Mouse (Mus musculus) neutrophil, adult 5-6 weeks (primary cell): ENCODE data around the gene Csnk1g2. TPM values are rescaled to one million over a fixed set of nuclear protein-coding genes. Genes with fewer than 3 reads are reported as not detected.
A peak's percentile ranks its signal among the peaks of the same experiment; 100 is the strongest.

Experiments used
- ATAC-seq: fragments of 151-379, 151-347 bp; 2 replicates; pipeline ENCODE4 v1.8.0; 2017; ENCODE audit warnings: mild to moderate bottlenecking, moderate TSS enrichment; ENCODE audit not compliant: insufficient number of reproducible peaks, poor library complexity, low FRiP score, severe bottlenecking; ENCODE audit errors: extremely low read depth
- total RNA-seq: library from RNA; stranded (forward); fragments of 200-1000 nt; gene quantifications from 2 replicates; pipeline ENCODE4 v1.2.3, GENCODE M21; 2017

Csnk1g2 gene
- total RNA-seq, 1 experiment from 2014 or later = 216 TPM

DNA sequence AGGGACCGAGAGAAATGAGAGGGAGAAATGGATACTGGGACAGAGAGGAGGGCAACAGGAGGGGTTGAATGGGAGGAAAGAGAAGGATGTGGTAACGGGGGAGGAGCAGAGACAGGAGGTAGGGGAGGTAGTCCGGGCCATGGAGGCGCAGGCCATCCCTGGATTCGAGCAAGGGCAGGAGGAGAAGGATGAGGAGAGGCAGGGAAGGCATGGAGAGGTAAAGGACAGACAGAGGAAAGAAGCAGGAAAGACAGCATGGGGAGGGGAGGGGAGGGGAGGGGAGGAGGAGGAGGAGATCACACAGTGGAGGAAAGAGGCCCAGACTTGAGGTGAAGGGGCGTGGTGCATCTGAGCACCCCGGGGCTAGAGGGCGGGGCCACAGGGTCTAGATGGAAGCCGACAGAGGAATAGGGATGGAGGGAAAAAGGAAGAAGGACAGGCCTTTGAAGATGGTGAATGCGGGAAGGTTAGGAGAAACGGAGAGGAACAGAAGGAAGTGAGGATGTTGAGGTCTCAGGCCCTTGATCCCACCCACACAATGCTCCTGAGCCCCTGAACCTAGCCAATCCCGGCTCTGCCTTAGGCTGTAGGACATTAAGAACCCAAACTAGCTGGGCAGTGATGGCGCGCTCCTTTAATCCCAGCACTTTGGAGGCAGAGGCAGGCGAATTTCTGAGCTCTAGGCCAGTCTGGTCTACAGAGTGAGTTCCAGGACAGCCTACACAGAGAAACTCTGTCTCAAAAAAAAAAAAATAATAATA is 34.4 kb downstream of the Csnk1g2 start, which contains the start of gene Btbd2:
Btbd2 (minus strand) TSS at position 209 of the 761 bp plus-strand sequence.
- ATAC-seq = no peak

DNA sequence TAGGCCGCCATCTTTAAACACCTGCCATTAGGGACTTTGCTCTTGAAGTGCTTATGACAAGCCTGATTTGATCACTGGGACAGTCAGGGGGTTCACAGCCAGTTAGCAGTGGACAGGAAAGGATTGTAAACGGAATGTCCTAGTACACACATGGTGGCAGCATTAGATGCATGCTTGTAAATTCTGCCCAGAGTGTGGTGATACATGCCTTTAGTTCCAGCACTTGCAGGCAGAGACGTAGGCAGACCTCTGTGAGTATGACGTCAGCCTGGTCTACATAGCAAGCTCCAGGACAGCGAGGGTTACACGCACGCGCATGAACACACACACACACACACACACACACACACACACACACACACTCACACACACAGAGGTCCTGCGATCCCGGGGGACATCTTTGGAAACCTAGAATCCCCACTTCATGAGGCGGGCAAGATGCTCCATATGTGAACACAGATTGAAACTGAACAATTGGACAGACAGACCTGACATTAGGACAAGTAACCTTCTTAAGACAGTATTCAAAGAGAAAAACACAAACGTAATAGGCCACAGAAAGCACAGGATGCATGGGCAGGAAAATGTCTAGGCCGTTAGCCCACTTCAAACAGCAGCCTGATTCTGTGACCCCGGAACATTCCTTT is 35.7 kb downstream of the Csnk1g2 start:
- ATAC-seq = no peak

GRCm38 (mm10) chr10:80658841-80659202 is 36.2 kb downstream of the Csnk1g2 start:
- ATAC-seq = peak; percentile 43; the same call in 1 of the 2 replicates

DNA sequence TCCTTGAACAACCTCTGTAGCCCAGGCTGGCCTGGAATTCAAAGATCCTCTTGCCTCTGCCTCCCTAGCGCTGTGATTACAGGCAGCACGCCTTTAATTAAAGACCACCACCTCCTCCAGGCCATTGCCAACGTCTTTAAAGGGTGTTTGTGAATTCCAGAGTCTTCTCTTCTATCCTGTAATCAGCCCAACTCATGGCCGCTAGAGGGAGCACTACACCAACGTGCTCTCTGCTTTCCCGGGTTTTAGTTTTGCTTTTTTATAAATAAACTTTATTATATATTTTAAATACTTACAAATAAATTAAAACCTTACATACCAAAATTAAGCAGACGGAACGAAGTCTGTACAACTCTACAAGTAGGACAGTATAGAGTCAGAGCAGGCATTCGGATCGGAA is 36.6 kb downstream of the Csnk1g2 start:
- no peak for ATAC-seq

- ATAC-seq = peak; percentile 31; the same call in 1 of the 2 replicates
Observed at GRCm38 (mm10) chr10:80661149-80661548, 38.5 kb downstream of the Csnk1g2 start.

- ATAC-seq = 0 out of 2 replicates have a peak, but pooled peaks have one; percentile 7
Observed at GRCm38 (mm10) chr10:80663485-80664196, 41.0 kb downstream of the Csnk1g2 start.

DNA sequence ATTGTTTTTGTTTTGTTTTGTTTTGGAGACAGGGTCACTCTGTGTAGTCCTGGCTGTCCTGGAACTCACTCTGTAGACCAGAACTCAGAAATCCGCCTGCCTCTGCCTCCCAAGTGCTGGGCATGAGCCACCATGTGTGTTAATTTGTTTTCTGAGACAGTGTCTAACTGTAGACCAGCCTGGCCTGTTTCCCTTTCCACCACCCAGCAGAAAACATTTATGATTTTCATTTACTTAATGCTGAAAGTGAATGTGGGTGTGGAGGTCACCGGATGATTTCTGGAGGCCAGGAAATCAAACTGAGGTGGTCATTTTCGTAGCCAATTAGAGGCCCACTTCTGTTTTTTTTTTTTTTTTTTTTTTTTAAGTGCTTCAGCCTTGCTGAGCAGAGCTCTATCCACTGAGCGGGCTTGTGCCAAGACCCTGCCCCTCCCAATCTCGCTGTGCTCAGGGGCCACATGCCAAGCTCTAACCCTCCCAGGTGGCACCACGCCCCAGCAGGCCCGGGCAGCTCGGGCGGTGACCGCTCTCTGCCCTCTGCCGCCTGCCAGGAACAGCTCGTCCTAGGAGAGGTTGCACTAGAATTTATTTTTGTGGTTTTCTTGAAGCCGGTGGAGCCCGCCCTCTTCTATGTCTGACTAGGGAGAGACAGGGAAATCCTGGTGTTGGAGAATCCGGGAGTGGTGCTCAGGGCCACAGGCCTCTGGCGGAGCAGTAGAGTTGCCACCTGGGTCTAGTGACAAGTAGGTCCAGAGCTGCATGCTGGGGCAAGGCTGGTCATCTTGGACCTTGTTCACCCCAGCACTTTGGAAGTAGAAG is 41.8 kb downstream of the Csnk1g2 start:
- no peak for ATAC-seq

DNA sequence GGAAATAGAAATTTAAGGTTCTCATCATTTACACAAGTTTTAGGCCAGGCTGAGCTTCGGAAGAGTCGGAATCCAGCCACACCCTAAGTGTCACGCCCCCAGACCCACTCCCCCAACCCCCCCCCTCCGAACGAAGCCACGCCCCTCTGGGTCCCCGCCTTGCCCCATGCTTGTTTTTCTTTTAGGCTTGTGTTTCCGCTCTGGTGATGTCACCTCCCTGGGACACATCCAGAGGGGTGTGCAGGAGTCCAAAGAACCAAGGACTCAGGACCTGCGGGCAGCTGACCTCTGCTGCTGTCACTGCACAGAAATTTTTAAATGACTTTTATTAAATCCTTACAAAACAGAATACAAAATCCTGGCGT is 42.4 kb downstream of the Csnk1g2 start:
- no peak for ATAC-seq

DNA sequence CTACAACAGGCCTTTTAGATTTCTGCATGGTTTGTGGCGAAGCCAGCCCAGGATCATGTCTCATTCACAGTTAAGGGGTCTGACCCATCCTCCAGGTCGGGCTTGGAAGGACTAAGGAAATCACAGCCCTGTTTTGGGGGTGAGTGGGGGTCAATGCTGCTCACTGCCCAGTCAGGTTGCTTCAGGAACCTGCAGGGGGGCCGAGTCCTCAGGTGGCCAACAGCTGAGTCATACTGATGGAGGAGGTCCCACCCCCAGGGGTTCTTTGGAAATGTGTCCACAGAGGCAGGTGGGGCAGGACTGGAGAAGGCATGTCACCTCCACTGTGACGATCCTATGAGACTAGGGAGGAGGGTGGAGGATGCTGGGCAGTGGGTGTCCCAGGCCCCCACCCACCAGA is 42.8 kb downstream of the Csnk1g2 start:
- ATAC-seq = no peak

GRCm38 (mm10) chr10:80665981-80666733 is 43.5 kb downstream of the Csnk1g2 start:
- ATAC-seq = no peak

DNA sequence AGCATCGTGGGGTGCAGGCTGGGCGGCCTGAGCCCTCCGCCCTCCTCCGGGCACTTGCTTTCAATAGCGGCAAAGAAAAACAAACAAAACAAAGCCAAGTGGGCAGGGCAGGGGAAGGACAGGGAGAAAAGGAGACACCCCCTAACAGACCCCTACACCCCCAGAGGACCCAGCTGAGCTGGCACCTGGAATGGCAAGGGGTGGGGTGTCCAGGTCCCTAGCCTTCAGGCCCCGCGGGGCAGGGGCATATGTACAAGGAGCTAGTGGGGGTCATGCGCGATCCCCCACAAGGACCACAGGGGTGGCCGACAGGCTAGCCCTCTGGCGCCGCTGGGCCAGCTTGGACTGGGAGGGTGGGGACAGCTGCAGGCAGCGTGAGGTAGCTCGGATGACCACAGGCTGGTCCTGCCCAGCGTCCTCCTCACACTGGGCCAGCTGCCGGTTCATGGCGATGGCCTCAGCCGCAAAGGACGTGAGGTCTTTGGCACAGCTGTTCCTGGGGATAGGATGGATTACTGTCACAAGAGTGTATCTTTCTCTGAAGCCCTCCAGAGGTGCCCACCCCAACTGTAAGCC is 44.3 kb downstream of the Csnk1g2 start:
- no peak for ATAC-seq

- ATAC-seq = no peak
Observed at GRCm38 (mm10) chr10:80668614-80669013, 46.0 kb downstream of the Csnk1g2 start.

- ATAC-seq = no peak
Observed at GRCm38 (mm10) chr10:80669018-80669417, 46.4 kb downstream of the Csnk1g2 start.

GRCm38 (mm10) chr10:80669737-80670485 is 47.3 kb downstream of the Csnk1g2 start:
- no peak for ATAC-seq

DNA sequence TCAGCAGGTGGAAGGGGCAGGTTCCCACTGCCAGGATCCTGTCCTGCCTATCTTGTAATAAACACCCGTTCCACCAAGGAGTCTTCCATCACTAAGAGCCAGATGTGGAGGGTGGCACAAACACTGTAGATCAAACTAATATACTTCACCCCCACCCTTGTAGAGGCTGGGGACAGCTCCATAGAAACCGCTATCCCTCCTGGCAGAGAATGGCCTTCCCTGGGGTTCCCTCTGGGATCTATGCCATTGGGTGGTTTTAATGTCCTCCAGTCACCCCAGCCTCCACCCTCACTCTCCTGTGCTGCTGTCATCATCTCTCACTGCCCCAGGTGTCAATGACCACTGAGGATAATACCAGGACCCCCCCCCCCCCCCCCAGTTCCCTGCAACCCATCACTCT is 47.9 kb downstream of the Csnk1g2 start:
- no peak for ATAC-seq

- ATAC-seq = no peak
Observed at GRCm38 (mm10) chr10:80671251-80671650, 48.6 kb downstream of the Csnk1g2 start.

- no peak for ATAC-seq
Observed at GRCm38 (mm10) chr10:80671936-80672690, 49.5 kb downstream of the Csnk1g2 start.
